Mouse (Mus musculus) skeletal muscle tissue, adult 2 months (tissue): ENCODE results near the gene Olfr211.
"Not testable (repeated sequence)": the region's sequence is repeated elsewhere in the genome, so short reads cannot be mapped to it uniquely, and the experiment has no call there.

Source experiments
- DNase-seq: peaks from one replicate; pipeline ENCODE4 v3.0.0-alpha.2; 2012; ENCODE audit warnings: low read depth, low spot score

The Olfr211 gene

DNA sequence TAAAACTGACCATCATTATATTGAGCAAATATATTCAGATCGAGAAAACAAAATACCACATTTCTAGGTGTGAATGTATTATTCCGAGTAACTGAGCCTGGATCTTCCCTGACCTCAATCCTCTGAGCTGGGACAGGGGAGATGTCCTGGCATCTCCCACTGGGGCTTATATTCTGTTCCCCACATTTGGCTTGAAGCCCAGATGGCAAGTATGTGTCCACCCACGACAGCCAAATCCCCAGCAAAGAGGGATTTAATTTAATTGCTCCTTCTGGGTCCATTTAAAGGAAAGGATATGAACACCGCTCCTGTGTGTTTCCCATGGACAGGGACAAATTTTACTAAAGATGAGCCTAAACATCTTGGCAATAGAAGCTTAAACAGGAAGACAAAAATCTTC is at the start of gene Olfr211:
Gene Olfr211, plus strand, starts transcription at position 301 of the 400 bp plus-strand sequence.
- no peak for DNase-seq

DNA sequence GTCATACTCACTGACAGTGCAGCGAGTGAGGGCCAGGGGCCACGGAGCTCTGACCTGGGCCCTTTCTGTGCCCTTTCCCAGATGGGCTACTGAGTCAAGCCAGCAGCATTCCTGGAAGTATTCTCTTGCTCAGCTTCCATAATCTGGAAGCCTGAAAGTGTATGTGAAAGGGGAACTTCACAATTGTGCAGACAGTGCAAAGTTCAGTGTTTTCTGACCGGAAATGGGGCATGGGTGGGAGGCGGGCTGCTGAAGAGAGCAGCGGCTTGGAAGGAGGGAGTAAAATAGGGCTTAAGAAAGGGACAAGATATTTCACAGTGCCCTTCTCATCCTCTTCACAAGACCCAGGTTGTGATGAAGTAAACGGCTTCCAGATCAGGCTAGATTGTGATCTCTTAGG is 49.4 kb upstream of the Olfr211 start:
- no peak for DNase-seq

DNA sequence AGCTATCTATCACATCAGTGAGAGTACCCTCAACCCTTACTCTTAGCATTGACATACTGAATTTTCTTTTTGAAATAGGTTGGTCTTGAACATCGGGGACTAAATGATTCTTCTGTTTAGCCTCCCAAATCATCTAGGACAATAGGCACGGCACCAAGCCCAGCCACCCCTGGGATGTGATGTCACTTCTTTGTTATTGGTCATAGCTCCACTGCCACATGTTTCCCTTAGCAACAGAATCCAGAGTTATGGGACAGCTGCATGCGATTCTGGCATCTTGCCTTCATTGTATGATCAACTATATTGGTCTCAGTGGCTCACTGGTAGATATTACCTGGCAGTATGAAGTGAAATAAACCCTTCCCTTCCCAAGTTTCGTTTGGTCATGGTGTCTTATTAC is 48.4 kb upstream of the Olfr211 start:
- DNase-seq, result no peak

DNA sequence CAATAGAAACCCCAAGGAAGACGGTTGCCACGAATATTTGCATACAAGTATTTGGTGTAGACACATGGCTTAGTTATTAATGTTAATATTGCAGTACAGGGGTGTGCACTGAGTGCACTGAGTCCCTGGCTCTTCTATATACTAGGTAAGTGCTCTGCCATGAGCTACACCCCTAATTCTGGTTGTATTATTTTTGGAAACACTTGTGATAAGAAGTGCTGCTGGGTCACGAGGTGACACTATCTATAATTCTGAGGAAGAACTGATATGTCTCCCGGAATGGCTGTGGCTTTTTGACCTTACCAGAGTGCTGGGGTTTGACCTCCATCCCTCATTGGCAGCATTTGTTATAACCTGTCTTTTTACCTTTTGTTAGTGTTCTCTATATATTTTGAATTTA is 48.0 kb upstream of the Olfr211 start:
- DNase-seq, result no peak

DNA sequence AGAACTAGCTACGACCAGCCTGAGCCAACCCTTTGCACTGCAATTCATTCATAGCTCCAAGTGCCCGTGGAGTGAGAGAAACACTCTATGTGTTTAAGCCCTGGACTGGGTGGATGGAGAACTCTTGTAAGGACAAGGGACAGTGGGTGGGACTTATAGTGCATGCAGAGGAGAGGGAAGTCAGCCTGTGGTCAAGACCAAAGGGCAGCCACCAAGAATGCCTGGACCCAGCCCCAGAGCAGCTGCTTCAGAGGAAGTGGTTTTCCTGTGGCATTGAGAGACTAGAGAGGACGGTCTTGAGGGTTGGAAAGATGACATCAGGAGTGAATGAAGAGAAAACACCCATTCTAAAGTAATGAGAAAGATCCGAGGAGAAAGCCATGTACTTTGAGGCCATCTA is 33.1 kb upstream of the Olfr211 start:
- peak; percentile 56 for DNase-seq

DNA sequence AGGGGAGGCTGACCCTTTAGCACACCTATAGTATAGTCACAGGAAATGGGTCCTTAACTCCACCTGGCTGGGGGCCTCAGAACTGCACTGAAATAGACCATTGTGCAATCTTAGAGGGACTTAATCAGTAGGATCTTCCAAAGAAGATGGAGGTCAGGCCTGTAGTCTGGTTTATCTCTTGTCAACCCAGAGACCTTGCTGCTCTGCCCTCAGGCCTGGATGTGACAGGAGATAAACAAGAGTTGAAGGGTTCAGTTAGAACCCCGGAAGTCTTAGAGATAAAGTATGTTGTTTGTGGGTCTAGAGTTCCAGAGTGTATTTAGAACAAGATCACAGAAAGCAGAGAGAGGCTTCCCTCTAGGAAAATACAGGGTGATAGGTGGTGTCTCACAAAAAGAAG is 32.4 kb upstream of the Olfr211 start:
- no peak for DNase-seq

DNA sequence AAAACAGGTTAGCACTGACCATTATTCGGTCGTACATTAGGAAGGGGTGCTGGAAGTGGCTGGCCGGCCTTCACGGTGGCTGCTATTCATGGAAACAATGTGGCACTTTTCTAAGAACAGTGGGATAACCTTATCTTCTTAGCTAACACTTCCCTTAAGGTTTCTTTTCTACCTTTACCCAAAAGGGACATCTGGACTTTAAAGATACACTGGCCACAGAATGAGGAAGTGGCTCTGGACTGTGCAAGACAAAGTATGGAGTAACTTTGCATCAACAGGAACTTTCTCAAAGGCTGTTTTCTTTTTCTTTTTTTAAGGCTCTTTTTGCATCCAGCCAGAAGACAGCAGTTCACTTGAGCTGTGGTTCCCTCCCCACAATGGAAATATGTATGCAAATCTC is 30.2 kb upstream of the Olfr211 start:
- DNase-seq, result no peak

DNA sequence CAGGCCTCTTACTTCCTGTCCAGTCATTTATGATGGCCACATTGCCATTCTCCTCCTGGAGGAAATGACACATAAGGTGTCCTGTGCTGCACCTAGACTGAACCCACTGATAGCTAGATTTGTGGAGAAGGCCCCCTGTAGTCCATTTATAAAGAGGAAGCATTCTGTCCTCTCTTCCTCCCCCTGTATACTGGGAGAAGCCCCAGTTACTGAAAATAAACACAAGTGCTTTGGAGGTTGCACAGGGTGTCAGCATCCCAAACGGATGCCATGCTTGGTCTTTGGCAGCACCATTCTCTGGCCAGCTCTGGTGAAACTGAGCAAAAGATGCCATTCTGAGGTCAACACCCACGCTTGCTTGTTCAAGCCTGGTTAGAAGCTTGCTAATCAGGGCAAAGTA is 29.7 kb upstream of the Olfr211 start:
- no peak for DNase-seq

DNA sequence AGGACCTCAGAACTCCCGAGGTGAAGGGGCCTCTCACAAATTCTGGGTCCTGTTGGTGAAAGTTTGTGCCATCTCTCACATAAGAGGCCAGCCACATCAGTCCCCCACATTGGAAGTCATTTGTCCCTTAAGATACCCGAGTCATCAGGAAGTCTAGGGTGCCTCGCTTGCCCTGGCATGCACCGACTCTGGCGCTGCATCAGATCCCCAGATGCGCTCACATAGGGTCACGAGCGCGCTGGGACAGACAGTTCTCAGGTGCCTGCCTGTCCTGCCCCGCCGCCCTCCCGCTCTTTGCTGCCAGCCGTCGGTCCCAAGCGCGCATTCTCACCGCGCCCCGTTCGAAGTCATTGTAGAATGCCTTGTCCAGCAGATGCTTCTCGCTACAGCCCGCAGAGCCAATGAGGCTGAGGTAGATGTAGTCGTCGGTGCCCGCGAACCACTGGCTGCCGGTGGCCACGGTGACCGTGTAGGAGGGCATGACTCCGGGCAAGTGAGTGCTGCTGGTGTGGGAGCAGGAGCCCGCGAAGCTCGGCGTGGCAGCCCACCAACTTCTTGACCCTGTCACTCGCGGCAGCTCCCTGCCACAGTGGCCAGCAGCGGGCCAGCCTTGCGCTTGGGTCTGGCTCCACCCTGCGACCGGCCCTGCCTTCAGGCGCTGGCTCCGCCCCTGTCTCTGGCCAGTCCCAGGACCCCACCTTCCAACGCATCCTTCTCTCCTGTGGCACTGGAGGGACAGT is 28.2 kb upstream of the Olfr211 start, which contains the start of gene Alox5:
Gene Alox5, minus strand, starts transcription at position 635 of the 740 bp plus-strand sequence.
- DNase-seq, result no peak

DNA sequence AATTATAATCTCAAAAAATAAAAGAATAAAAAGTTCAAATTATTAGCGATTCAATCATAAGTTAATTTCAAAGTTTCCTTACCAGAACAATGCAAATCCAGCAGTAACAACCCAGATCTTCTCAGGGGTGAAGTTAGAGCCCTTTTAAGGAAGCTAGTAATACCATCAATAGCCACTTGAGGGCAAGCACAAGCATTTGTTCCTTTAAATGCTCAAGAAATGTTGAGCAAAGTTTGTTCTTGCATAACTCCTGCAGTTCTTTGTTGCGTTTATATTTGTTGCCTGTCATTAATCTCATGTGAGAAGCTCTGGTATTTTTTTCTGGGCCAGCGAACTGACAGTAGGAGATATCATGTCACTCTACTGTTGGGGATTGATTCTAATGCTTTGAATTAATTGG is 20.8 kb upstream of the Olfr211 start:
- no peak for DNase-seq

DNA sequence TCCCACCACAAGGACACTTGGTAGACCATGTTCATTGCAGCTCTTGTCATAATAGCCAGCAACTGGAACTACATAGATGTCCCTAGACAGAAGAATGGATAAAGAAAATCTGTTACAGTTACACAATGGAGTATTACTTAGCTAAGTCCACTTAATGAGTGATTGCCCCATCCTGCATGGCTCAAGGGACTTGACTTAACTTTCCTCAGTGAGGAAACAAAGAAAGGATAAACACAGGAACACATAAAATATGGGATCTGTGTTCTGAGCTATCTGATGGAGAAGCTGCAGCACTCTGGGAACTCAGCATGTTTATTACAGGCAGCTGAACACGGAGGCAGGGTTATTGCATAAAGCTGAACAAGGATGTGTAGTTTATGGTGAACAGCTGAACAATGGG is 3.8 kb upstream of the Olfr211 start:
- DNase-seq, result no peak

DNA sequence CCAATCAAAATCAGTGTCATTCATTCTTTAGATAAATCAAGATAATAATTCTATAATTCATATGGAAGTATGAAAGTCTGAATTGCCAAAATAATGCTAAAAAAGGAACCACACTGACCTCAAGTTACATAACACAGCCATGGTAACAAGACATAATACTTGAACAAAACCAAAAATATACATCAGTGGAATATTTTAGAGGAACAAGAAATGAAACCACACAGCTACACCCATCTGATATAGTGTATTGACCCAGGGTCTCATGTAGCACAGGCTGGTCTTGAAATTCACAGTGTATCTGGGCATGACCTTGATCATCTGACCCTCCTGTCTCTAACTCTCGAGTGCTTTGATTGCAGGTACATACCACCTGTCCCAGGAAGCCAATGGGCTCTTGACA is 2.1 kb upstream of the Olfr211 start:
- no peak for DNase-seq

DNA sequence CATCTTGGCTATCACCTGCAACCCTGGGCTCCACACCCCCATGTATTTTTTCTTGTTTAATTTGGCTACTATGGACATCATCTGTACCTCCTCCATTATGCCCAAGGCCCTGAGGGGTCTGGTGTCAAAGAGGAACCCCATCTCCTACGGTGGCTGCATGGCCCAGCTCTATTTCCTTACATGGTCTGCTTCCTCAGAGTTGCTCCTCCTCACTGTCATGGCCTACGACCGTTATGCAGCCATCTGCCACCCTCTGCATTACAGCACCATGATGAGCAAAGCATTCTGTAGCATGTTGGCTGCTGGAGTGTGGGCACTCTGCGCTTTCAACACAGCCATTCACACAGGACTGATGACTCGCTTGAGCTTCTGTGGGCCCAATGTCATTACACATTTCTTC is 4.9 kb downstream of the Olfr211 start:
- DNase-seq, result no peak

DNA sequence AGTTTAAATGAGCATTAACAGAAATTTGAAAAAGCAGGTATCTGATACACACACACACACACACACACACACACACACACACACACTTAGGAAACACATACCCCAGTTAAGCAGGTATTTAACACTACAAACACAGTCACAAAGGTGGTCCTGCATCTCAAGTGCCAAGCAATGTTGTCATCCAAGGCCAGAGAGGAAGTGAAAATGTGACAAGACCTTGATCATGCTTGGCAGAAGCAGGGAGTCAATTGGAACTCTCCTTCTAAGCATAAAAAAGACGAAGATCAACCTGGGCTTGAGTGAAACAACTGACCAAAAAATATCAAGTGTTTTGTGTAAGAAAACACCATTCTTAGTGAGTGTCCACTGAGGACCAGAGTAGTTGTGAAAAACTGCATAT is 7.1 kb downstream of the Olfr211 start:
- no peak for DNase-seq

DNA sequence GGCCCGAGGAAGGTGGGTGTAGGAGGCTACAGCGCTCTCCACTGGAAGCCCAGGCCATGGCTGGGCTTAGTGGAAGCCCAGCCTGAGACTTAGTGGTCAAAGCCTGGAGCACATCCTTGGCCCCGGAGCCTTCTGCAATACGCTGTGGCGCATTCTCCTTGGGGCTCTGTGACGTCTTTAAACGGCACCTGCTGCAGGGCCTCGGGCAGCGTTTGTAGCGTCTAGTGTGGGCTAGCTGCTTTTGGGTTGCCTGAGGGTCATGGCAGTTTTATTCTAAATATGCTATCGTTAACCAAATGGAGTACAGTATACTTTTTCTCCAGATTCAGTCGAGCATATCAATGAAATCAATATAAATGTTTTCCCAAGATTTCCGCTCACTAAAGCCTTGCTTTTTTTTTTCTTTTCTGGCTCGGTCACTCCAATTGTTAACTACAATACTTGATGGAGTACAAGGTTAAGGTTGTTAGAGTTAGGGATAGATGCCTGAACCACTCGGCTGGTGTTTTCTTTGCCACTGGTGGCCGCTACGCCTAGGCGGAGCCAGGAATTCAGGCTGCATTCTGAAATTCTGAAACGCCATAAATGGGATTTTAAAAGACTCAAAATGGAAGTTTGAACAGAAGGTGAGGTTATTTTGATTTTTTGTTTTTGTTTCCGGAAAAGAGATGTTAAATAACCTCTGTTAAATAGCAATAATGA is 17.6 kb downstream of the Olfr211 start, which contains the start of gene Olfr212:
Gene Olfr212, plus strand, starts transcription at position 215 of the 702 bp plus-strand sequence.
- not testable (repeated sequence) for DNase-seq

DNA sequence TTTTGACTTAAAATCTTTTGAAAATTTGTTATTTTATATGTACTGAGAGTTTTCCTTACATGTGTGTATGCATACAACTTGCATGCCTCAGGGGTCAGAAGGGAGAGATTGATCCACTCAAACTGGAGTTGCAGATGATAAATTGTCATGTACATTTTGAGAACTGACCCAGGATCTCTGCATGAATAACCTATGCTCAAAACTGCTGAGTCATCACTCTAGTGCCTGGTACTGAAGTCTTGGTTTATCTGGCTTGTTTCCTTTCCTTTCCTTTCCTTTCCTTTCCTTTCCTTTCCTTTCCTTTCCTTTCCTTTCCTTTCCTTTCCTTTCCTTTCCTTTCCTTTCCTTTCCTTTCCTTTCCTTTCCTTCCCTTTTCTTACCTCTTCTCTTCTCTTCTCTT is 25.9 kb downstream of the Olfr211 start:
- no peak for DNase-seq

DNA sequence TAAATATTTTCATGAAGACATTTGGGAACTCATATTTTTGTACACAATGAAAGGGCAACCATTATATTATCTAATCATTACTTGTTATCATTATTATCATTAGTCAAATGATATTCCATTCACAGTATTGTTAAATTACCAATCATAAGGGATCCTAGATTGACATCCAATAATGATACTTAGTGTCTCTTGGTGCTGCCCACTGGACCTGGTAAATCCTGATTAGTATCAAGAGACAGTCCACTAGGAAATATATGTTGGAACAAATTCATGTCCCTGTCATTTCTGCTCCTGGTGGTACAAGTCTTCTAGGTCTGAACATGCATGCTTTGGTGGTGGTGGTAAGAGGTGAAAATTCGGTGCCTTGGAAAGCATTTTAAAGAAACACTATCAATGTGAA is 49.3 kb downstream of the Olfr211 start, which contains the start of gene Olfr213:
Gene Olfr213, plus strand, starts transcription at position 301 of the 400 bp plus-strand sequence.
- no peak for DNase-seq

DNA sequence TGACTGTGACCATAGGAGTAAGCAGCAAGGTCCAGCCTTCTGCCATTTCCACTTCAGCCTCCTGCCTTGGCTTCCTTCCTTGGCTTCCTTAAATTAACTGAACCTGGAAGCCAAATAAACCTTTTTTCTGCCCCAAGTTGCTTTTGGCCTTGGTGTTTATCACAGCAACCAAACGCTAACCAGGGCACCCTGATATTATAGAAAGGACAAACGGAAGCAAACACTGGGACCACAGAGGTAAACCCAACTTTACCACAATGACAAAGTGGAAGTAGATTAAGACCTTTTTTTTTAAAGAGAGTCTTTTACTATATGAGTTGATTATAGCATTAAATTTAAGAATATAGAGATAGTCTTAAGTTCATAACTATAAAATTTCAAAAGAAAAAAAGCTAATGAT is 53.6 kb downstream of the Olfr211 start:
- no peak for DNase-seq
